Mouse (Mus musculus): ENCODE measurements at regions not wholly inside any gene's neighbourhood (a gene's known extent, or its start where the extent isn't known, plus 50 kb on each side); places are given as distances from the start of the nearest gene placed in this dataset.
A peak's percentile ranks its signal among the peaks of the same experiment; 100 is the strongest.

DNA sequence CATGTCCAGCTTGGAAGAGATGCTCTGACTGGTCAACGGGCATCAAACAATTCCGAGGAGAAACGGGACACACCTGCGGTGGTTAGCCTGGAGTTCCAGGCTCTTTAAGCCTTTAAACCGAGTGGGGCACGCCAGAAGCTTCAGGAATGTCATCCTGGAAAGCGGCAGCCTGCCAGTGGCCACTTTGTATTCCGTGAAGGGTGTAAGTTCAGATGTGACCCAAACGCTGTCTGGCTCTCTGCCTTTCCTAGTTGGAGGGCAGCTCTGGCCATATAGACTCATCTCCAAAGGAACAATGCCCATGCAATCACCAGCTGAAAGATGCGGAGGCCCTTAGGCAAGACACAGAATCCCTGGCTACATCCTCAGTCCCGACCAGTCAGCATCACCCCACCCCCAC, 597.8 kb upstream of the Gm10131 start:
- DNase-seq (ENCODE audit: extremely low spot score, low spot score): no peak

DNA sequence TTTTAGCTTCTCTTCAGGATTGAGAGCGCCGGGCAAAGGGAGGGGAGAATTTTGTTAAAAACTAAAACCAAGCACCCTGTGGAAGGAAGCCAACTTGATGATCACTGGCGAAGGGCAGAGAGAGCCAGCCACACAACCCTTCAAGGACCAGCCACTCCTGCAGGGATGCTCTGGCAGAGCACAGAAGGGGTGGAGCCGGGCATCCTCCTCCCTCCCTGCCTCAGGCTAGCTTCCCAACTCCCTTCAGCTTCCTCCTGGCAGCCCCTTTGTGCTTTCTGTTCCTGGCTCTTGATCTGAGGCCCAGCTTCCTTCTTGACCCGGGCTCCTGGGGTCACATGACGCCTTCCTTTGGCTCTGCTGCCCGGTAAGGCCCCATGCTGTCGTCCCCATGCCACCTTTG, 591.8 kb upstream of the Gm10131 start:
- DNase-seq (ENCODE audit: extremely low spot score, low spot score): no peak

DNA sequence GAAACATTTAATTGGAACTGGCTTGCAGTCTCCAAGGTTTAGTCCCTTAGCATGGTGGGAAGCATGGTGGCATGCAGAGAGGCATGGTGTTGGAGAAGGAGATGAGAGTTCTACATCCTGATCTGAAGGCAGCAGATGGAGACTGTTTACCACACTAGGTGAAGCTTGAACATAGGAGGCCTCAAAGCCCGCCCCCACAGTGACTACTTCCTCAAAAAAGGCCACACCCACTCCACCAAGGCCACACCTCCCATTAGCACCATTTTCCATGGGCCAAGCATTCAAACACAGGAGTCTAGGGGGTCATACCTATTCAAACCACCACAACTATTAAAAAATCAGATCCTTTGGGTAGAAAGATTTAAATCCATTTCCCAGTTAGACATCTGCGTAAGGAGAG, 591.3 kb upstream of the Gm10131 start:
- DNase-seq (ENCODE audit: extremely low spot score, low spot score): no peak

DNA sequence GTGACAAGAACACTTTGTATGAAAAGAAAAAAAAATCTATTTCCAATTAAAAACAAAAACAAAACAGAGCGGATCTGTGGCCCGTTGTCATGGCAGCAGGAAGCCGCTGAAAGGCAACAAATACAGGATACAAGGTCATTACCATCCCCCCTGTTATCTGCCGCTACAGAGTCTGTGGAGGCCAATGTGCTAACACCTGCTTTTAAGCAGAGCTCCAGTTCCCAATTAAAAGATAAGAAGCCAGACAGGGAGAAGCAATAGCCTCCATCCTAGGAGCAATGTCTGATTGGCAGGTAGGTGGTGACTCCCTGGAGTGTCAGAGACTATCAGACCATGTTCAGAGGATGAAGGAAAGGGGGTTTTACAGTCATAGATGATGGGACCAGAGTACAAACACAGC, 587.5 kb upstream of the Gm10131 start:
- DNase-seq (ENCODE audit: extremely low spot score, low spot score): no peak

DNA sequence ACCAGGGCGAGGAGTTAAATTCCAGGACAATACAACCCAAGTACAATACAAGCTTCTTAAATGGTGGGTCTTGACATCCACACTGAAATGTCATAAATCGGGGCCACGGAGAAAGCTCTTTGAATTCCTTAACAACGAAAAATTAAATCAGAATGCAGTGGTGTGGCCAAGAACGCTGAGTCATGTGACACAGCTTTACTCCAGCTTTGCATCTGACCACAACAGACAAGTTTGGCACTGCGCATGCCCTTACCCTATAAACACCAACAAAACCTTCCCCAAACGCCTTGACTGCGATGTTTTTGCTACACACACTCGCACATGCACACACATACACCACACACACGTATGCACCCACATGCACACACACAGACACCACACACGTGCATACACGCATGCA, 584.8 kb upstream of the Gm10131 start:
- no peak for DNase-seq (ENCODE audit: extremely low spot score, low spot score)

DNA sequence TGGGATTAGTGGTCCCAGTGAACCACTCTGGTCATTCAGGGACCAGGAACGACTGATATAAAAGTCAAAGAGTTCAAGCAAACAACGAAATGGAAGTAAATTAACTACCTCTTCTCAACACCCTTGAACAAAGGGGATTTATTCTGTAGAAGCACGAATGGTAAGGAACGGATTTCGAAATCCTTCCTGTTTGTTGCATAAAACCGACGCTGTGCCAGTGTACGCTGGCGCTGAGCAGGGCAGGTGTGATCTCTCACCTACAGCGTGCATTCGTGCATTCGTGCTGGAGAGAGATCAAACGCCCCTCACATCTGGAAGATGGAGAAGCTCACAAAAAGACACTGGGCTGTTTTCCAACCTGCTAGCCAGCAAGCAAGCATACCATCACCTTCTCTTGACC, 581.1 kb upstream of the Gm10131 start:
- DNase-seq (ENCODE audit: extremely low spot score, low spot score): no peak

DNA sequence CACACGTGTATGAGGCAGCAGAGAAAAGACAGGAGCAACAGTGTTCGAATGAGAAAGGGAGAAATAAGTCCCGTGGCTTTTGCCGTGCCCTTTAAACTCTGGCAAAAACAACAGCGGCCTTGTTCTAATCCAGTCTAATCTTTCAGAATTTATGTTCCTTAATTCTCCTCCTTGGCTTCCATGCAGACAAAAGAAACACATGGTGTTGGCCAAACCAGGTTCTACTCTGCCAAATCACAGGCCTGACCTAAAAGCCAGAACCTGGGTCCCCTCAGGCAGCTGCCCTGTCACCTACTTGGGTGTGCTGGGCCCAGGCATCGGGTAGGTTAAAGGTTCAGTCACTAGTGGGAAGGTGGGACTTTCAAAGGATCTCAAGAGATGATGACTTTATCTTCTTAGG, 580.2 kb upstream of the Gm10131 start:
- DNase-seq (ENCODE audit: extremely low spot score, low spot score): no peak

DNA sequence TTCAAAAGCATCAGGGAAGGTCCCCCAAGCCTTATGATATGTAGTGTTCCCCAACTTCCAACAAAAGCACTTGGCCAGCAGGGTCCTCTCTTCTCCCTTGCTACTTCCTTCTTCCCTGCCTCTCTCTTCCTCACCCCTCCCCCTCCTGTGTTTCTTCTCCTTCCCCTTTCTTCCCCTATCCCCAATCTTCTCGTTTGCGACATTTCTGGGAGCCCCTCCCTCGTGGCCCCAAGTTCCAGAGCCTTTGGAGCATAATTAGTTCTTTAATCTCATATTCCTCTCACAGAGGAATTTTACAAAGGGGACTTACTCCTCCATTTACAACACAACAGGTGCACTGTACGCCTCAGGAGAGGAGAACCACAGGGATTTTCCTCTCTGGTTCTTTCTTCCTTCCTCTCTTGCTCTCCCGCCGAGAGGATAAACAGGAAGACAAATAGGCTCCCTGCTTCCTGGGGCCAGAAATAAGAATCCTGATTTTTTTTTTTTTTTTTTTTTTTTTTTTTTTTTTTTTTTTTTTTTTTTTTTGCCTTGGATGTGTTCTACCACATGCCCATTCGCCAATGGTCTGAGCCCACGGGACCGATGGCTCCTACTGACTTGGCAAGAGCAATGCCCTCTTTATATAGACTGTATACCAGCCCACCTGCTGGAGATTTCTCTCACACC, 578.4 kb upstream of the Gm10131 start:
- DNase-seq (ENCODE audit: extremely low spot score, low spot score): no peak

DNA sequence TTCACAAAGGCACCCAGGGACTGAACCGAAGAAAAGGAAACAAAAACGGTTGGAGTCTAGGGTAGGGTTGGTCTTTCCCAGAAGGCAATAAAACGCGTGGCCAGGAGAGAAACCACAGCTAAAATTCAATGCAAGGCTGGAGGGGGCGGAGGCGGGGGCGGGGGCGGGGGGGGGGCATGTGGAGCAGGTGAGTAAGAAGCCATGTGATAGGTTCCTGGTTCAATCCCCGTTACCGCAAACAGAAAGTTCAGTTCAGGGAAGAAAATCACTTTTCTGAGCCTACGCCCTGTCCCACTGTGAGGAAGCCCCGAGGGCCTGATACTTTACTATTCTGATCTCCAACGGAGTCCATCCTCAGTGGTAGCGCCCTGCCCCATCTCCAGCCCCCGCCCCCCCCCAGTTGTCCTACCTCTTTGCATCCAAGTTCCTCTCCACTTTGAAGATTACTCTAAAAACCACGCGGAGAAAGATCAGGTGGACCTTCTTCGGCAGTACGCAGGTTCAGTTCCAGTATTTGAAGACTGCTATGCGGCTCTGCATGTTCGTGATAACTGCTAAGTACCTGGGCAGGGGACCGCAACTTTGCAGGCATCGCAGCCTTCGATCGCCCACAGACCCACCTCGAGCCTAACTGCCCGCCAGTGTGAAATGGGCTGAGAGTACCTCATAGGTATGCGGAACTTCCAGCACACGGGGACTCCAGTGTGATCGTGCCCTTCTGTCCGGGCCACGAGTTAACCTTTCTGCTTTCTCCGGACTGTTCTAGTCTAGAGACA, 577.7 kb upstream of the Gm10131 start:
- DNase-seq (ENCODE audit: extremely low spot score, low spot score): no peak

DNA sequence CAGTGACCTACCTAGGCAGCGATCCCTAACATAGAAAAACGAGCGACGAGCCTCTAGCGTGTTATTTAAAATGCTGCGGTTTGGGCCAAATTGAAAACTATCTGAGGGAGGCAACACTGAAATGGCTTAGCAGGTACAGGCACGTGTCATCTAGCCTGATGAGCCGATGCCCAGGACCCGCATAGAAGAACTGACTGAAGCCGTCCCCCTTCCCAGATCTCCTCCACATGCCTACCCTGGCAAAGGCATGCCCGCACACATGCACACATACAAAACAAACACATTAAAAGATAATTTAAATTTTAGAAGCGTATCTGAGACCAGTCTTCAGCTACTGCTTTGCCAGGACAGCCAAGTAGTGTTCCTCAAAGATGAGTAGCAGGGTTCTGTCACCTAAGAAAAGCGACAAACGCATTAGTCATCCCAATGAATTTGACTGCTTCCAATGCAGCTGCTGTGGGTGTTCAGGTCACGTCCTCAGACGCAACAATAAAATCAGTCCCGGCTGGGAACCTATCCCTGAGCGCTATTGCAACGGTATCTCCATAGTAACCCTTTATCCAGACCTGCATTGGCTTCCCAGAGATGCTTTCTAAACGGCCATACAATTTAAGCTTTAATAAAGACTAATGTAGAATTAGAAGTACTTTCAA, 577.0 kb upstream of the Gm10131 start:
- no peak for DNase-seq (ENCODE audit: extremely low spot score, low spot score)

DNA sequence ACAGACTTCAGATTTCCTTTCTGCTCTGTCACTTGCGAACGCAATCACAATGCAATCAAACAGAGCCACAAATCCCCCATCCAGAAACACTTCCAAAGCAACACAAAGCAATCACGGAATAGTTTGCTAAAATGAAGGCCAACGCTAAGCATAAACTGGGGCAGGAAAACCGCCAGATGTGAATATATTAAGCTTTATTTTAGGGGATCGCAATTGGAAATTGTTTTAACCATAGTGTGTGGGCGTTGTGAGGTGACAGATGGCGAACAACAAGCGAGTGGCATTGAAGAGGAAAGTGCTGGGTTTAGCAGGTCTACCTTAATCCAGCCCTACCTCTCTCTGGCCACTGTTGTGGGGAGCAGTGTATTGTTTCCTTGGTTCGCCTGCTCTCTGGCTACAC, 574.8 kb upstream of the Gm10131 start:
- no peak for DNase-seq (ENCODE audit: extremely low spot score, low spot score)

DNA sequence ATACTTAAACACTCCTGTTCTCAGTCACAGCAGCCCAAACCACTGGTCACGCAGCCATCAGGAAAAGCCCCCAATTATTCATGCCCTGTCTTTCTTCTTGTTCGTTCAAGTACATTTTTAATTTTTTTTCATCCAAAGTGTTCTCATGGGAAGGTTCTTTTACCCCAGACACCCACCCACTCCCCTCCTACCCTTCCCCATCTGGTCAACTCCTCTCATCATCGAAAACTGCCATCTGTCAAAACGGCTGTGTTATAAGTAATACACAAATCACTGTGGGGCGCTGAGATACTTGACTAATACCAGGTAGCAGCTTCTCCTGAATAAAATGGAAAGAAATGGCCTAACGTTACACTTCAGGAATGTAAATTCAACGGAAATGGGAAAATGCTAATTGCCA, 573.1 kb upstream of the Gm10131 start:
- no peak for DNase-seq (ENCODE audit: extremely low spot score, low spot score)

DNA sequence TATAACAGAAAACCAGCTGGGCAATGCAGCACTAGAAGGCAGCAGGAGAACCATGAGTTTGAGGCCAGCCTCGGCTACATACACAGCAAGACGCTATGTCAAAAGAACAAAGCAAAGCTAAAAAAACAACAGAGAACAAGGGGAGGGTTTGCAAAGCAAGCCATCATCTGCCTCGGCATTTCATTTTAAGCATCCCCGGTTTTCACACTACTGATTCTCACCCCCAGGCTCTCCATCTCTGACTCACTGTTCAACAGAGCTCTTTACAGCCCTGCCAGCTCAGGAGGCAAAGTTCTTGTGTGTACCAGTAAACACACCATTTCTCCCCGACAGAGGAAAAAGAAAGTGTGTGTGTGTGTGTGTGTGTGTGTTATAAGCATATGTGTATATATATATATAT, 571.6 kb upstream of the Gm10131 start:
- no peak for DNase-seq (ENCODE audit: extremely low spot score, low spot score)

DNA sequence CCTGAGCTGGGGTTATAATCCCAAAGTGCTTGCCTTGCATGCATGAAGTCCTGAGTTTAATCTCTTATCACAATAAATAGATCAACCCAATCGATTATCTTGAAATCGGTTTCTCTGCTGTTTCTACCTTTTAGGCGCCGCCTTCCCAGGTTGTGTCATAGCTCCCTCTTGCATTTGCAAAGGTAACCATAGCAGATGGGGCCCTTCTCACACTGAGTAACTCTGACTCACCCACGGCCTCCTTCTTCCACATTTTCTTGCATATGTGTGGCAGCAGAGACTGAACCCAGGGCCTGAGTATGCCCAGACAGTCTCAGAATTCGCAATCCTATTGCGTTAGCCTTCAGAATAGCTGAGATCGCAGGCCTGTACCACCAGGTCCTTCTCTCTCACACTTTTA, 570.7 kb upstream of the Gm10131 start:
- no peak for DNase-seq (ENCODE audit: extremely low spot score, low spot score)

DNA sequence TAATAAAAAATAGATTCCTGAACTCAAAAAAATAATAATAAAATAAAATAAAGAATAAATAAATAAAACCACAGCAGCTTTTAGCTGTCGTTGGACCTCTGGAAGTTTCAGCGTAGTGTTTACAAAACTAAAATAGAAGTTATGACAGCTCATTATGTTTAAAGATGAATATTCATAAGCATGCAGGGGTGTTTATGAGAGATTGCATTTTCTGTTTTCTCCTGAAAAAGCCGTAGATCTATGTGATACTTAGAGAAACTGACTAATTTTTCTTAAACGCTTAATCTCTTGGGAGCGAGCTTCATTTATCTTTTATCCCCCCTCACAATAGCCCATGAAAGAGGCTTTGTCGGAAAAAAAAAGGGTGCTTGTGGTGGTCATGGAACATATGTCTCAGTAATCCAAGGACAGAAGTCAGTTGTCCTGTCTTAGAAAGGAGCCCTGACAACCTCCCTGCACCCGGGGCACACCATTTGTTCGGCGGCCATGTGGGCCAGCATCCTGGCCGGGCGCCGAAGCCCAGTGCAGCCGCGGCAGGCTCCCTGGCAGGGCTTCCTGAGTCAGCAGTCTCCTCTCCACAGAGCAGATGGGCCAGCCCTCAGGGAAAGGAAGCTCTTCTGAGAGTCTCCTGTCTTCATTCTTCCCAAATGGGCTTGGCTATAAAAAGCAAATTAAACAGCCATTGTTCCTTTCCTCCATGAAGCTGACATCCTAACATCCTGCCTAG, 568.2 kb upstream of the Gm10131 start:
- peak; percentile 74 for DNase-seq (ENCODE audit: extremely low spot score, low spot score)

DNA sequence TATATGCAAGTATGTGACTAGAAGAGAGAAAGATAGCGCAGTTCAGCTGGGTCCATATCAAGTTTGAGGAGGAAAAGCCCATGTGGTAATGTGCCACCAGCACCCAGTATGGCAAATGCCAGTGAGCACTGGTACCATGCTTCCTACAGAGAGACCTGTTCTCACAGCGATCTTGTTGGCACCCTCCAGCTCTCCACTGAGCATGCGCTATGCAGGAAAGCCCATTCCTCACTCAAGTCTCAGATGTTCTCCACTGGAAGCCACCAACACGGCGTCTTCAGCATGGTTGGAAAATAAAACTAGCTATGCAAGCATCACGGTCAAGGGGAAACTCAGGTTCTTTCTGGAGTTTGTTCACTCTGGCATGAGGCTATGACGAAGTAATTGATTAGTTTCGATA, 567.3 kb upstream of the Gm10131 start:
- DNase-seq (ENCODE audit: extremely low spot score, low spot score): no peak

DNA sequence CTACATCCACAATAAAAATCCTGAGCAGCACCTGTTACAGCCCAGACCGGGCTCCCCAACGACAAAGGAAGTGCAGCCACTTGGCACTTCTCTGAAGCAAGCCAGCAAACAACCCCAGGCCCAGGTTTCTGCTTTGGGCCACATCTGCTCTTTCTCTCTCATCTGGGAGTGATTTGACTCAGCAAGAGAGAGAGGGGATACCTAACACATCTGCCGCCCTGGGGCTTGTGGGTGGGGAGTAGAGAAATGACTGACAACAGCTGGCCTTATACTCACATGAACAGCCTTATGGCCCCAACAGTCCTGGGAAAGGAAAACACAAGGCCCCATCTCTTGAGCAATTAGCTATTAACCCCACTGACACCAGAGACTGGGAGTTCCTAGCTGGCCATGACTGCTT, 560.2 kb upstream of the Gm10131 start:
- DNase-seq (ENCODE audit: extremely low spot score, low spot score): peak; percentile 47

DNA sequence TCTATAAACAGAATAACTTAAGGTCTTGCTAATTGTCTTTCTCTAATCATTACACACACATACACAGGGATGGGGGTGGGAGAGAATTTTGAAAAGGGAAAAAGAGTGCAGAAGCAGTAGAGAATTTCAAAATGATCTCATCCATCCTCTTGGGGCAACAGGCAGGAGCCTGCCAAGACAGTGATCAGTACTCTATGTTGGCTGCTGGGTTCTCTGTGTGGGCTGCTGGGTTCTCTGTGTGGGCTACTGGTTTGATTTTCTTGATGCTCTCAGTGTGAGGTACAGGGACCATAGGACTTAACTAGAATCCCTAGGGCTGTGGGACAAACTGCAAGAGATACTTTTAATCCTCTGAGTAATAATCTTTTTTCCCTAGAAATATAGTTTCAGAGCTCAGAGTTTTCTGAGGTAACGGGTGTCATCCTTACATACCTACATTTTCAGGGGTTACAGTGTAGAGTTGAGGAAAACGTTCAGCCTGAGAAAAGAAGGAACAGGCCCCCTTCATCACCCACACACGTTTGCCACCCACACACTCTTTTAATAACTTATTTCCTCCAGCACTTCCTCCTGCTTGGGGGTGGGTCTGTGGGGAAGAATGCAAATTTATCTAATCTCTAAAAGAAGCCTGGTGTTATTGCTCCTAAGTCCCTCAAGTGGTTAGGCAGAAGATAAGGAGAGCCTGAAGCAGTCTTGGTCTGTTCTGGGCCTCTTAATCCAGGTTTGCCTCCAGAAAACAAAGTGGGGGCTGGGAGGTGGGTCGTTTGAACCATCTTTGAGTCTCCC, 559.6 kb upstream of the Gm10131 start:
- no peak for DNase-seq (ENCODE audit: extremely low spot score, low spot score)

DNA sequence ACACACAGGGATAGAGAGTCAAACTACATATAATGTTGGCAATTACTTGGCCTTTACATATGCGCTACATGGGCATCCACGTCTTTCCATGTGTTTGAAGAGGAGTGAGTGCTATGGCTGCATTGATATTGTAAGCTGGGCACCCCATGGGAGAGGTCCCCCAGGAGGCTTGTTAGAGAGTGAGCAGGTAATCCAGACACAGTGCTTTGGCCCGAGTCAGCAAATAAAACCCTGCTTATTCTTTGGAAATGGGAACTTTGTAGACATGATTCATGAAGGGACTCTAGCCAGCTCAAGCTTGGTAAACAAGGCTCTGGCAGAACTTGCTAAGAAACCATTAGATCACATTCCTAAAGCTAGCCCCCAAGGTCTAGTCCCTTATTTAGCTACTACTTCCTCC, 557.6 kb upstream of the Gm10131 start:
- DNase-seq (ENCODE audit: extremely low spot score, low spot score): no peak

DNA sequence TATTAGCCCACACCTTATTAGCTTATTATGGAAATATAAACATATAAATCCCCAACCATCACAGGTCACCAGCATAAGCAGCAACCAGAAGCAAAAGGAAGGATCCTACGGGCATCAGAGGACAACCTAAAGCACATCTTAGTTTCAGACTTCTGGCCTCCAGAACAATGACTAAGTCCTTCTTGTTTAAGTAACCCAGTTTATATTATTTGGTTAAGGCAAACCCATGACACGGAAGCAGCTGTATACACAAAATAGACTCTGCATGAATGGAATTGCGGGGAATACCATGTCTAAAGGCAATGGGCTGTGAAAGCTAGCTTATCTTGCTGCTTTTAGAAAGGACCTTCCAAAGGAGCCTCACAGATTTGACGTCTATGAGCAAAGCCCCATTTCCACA, 552.9 kb upstream of the Gm10131 start:
- no peak for DNase-seq (ENCODE audit: extremely low spot score, low spot score)

DNA sequence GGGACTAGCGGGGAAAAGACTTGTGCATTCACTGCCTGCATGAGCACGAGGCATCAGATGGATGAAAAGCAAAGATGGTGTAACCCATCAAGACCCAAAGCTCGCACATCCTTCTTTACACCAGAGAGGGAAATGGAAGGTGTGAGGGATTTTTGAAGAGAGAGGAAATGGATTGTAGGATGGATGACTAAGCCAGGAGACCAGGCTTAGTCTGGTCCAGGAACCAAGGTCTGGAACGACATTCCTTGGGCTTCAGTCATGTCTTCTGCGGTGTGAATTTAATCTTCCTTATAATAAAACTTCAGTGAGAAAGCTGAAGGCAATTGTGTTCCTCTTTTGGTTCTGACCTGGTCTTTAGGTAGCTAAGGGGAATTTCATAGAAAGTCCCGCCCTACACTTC, 551.0 kb upstream of the Gm10131 start:
- DNase-seq (ENCODE audit: extremely low spot score, low spot score): no peak

Data from neural tube, embryonic 10.5 days (tissue).